Mouse (Mus musculus): ENCODE data around the gene Slit3. TPM values are rescaled to one million over a fixed set of nuclear protein-coding genes. Genes with fewer than 3 reads are reported as not detected.

Slit3 gene
- polyA plus RNA-seq, 1 experiment from 2014 or later = 54.1 TPM

DNA sequence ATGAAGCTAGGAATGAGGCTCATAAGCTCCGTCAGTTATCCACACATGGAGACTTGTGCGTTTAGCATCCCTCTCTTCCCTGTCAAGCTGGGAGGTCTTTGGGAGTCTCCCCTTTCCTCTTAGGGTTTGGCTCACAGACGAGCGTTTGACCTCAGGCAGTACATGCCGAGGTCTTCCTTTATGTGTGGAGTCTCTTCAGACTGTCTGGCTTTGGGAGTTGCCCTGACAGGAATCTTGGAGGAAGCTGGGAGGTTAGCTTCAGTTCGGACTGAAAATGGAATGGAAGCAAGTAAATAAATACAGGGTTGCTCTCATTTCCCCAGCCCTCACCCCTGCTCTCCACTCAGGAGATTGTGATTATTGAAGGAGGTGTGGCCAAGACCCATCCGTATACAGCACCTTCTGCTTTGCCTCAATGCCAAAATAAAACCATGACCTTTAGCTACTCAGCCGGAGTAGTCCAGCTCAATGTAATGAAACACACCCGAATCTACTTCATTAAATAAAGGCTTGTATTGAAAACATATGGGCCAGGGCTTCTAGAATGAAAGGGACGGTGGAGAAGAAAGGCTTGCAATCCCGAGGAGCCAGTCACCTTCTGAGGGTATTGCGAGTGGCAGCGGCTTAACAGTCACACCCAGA lies 297.0 kb downstream of the Slit3 start:
- Histone ChIP-seq H3K4me3 (no peak overlapping the region), H3K27ac (no peak overlapping the region), H3K9me3 (no peaks in the 10 kb centered on the region), H3K4me1 (replicated peaks) (peaks cover 24% of the 10 kb centered on the region), H3K27me3 (ENCODE audit: insufficient read depth, poor library complexity, severe bottlenecking) (no peaks in the 10 kb centered on the region), H3K36me3 (no peaks in the 10 kb centered on the region)
- WGBS = 65% methylated on average over 13 of the region's 13 CpGs
- no peak for DNase-seq (ENCODE audit: low spot score)

DNA sequence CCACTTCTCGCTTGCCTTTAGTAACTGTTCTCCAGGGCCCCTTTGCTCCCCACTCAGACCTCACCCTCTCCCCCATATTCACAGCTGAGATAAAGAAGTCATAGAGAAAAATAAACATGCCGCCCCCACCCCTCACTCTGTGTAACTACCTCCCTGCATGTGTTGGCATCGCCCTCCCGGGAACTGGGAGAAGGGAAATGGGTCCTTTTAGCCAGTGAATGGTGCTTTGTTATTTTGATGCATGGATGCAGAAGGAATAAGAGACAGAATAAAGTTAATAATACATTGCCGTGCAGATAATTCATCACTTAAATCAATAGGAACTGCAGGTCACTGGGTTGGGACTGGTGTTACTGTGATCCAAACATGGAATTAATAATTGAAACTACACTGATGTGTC lies 298.0 kb downstream of the Slit3 start:
- Histone ChIP-seq H3K36me3 (no peaks in the 10 kb centered on the region), H3K4me1 (replicated peaks) (peaks cover 27% of the 10 kb centered on the region)
- WGBS = 79% methylated on average over 5 of the region's 5 CpGs

DNA sequence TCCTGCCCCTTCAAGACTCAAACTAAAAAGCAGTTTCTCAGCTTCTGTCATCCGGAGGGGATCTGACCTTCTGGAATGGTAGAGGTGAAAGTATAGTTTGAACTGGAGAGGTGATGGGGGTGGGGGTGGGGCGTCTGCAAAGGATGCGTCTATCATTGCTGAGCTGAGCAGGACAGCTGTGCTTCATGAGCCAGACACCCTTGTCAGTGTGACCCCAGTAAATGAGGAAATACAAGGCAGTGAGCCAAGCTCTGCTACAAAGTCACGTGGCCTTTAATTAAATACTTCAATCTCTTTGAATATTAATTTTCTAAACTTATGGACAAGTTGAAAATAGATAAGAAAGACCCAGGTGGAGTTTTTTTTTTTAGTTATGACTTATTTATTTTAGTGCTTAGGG lies 300.7 kb downstream of the Slit3 start:
- 70% methylated on average over 4 of the region's 4 CpGs for WGBS
- no peak for DNase-seq (ENCODE audit: low spot score)
- Histone ChIP-seq H3K27ac (no peak overlapping the region), H3K4me3 (no peak overlapping the region), H3K4me1 (replicated peaks) (peaks cover 14% of the 10 kb centered on the region), H3K27me3 (ENCODE audit: insufficient read depth, poor library complexity, severe bottlenecking) (no peaks in the 10 kb centered on the region), H3K36me3 (no peaks in the 10 kb centered on the region), H3K9me3 (no peaks in the 10 kb centered on the region)

More for the DNA sequence above, 298.0 kb downstream of the Slit3 start:
- DNase-seq (ENCODE audit: low spot score) = no peak
- Histone ChIP-seq H3K27me3 (ENCODE audit: insufficient read depth, poor library complexity, severe bottlenecking) (no peaks in the 10 kb centered on the region), H3K4me3 (no peak overlapping the region), H3K27ac (0 out of 2 replicates have a peak overlapping the region, but pooled peaks have one; percentile 18), H3K9me3 (no peaks in the 10 kb centered on the region)

DNA sequence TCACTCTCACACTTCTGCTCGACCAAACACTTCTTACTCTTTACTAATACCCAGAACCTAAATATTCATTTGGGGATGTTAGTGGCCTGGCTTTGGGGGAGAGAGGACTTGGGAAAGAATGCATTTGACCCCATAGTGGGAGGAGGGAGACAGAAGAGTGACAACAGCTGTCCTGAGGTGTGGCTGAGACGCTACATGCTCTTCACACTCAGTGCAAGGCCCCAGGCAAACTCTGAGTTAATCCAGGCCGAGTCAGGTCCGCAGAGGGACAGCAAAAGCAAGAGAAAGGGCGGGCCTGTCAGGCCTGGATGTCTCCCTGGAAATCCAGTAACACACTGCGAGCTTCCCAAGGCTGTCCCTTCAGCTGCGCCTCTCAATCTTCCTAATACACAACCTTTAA lies 307.0 kb downstream of the Slit3 start:
- 69% methylated on average over 7 of the region's 7 CpGs for WGBS
- H3K4me1 ChIP-seq (replicated peaks) = peaks cover 2% of the 10 kb centered on the region
- H3K4me3 ChIP-seq = no peak overlapping the region
- no peaks in the 10 kb centered on the region for H3K9me3 ChIP-seq
- no peak overlapping the region for H3K27ac ChIP-seq
- no peak for DNase-seq (ENCODE audit: low spot score)
- no peaks in the 10 kb centered on the region for H3K36me3 ChIP-seq
- H3K27me3 ChIP-seq (ENCODE audit: insufficient read depth, poor library complexity, severe bottlenecking) = peaks cover 3% of the 10 kb centered on the region; the same call in 1 of the 2 replicates

DNA sequence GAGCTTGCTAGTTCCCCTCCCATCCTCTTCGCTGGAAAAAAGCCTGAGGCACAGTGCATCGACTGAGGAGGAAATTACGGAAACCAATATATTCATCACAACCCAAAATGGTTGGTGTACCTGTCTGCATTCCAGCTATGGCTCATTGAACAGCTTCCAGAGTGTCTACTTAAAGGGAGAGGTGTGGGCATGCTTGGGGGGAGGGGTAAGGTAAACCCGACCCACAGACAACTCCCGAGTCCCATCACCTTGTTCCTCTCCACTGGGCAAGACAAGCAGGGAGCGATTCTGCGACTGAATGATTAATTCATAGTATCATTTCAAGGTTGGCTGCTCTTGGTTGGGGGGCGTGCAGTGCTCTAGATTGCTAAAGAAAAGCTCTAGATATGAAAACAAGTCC lies 310.1 kb downstream of the Slit3 start:
- 80% methylated on average over 8 of the region's 8 CpGs for WGBS
- Histone ChIP-seq H3K27me3 (ENCODE audit: insufficient read depth, poor library complexity, severe bottlenecking) (peaks cover 3% of the 10 kb centered on the region; the same call in 1 of the 2 replicates), H3K9me3 (no peaks in the 10 kb centered on the region), H3K27ac (no peak overlapping the region), H3K36me3 (no peaks in the 10 kb centered on the region), H3K4me3 (no peak overlapping the region), H3K4me1 (replicated peaks) (no peaks in the 10 kb centered on the region)
- DNase-seq (ENCODE audit: low spot score) = no peak

DNA sequence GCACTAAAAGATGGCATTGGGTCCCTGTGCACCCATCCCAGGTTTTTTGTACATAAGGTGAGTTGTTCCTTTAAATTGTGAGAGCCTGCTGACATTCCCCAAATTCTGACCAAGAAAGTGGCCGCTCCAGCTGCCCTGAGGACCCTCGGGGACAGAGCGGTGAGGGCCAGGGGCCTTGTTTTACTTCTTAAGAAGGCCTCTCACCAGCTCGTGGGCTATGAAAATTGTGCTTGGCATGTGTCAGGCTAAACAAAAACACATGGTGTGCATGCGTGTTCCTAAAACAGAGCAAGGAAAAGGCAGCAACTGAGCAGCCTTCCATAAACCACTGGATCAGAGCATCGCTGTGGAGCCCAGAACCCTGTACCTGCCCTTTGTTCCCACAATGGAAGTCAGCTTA lies 316.5 kb downstream of the Slit3 start:
- no peak for DNase-seq (ENCODE audit: low spot score)

DNA sequence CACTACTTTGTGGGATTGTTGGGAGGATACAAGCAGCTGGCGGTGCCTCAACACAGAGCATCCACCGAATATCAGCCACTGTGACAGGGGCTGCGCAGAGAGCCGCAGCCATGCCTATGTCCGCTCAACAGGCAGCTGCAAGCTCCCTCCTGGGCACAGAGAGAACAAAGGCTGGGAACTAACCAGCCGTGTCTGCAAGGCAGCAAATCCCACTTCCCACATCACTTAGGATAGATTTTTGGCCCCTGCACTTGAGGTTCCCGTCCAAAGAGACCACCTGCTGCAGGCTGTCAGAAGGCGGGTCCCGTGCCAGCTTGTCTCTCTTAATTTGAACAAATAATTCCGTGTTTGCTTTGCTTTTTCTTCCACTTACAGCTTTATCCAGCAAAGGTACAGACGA lies 319.2 kb downstream of the Slit3 start:
- WGBS = 50% methylated on average over 11 of the region's 11 CpGs
- Histone ChIP-seq H3K27me3 (ENCODE audit: insufficient read depth, poor library complexity, severe bottlenecking) (peaks cover 8% of the 10 kb centered on the region; the same call in 1 of the 2 replicates), H3K4me3 (no peak overlapping the region), H3K4me1 (replicated peaks) (peaks cover 19% of the 10 kb centered on the region), H3K9me3 (no peaks in the 10 kb centered on the region), H3K36me3 (no peaks in the 10 kb centered on the region), H3K27ac (no peak overlapping the region)
- no peak for DNase-seq (ENCODE audit: low spot score)

More for the DNA sequence above, 316.5 kb downstream of the Slit3 start:
- H3K27ac ChIP-seq = no peak overlapping the region
- H3K27me3 ChIP-seq (ENCODE audit: insufficient read depth, poor library complexity, severe bottlenecking) = peaks cover 3% of the 10 kb centered on the region; the same call in 1 of the 2 replicates
- no peaks in the 10 kb centered on the region for H3K36me3 ChIP-seq
- 72% methylated on average over 6 of the region's 6 CpGs for WGBS
- H3K9me3 ChIP-seq = no peaks in the 10 kb centered on the region
- no peak overlapping the region for H3K4me3 ChIP-seq
- H3K4me1 ChIP-seq (replicated peaks) = peaks cover 12% of the 10 kb centered on the region

DNA sequence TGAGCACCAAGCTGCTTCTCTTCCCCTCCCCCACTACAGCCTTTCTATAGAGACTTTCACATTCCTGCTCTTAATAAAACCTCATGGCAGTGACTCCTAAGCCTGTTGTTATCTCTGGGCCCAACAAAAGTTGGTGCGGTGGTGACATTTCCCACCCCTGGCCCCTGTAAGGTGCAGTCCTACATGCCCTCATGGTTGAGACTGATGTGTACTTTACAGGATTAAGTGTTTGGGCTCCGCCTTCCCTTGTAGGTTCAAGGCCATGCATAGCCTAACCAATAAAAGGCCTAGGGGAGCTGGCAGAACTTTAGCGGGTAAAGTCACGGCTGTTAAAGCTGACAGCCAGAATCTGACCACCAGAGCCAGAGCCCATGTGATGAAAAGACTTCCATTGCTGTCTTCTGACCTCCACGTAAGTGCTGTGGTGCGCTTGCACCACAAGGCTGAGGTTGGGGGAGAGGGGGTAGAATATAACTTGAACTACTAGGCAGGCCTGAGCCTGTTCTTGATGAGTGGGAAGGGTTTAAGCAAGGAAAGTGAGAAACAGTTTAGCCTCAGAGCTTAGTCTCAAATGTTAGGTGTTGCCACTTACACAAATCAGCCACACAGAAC lies 323.6 kb downstream of the Slit3 start:
- peaks cover 8% of the 10 kb centered on the region for H3K27me3 ChIP-seq (ENCODE audit: insufficient read depth, poor library complexity, severe bottlenecking)
- H3K4me1 ChIP-seq (replicated peaks) = peaks cover 20% of the 10 kb centered on the region
- no peak overlapping the region for H3K4me3 ChIP-seq
- DNase-seq (ENCODE audit: low spot score) = no peak
- H3K9me3 ChIP-seq = no peaks in the 10 kb centered on the region
- no peak overlapping the region for H3K27ac ChIP-seq
- H3K36me3 ChIP-seq = no peaks in the 10 kb centered on the region
- WGBS = 74% methylated on average over 6 of the region's 6 CpGs

DNA sequence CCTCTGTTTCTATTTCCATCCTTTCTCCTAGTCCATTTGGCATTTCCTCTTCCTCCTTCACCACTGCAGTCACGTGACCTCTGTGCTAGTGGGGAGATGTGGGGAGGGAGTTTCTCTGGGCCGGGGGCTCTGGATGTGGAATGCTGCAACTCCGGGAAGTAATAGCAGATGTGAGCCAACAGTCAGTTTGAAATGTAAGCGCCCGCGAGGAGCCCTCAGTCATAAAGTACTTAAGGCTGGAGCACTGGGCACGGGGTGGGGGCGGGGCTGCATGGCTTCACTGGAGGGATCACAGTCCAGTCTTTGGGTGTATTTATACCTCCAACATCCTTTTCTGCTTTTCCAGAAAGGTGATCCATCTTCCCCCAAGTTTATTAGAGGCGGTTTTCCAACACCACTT lies 326.9 kb downstream of the Slit3 start:
- DNase-seq (ENCODE audit: low spot score) = no peak
- no peaks in the 10 kb centered on the region for H3K9me3 ChIP-seq
- 75% methylated on average over 9 of the region's 9 CpGs for WGBS
- H3K4me3 ChIP-seq = no peak overlapping the region
- H3K27me3 ChIP-seq (ENCODE audit: insufficient read depth, poor library complexity, severe bottlenecking) = peaks cover 24% of the 10 kb centered on the region
- no peaks in the 10 kb centered on the region for H3K36me3 ChIP-seq
- H3K4me1 ChIP-seq (replicated peaks) = peaks cover 27% of the 10 kb centered on the region
- H3K27ac ChIP-seq = no peak overlapping the region

DNA sequence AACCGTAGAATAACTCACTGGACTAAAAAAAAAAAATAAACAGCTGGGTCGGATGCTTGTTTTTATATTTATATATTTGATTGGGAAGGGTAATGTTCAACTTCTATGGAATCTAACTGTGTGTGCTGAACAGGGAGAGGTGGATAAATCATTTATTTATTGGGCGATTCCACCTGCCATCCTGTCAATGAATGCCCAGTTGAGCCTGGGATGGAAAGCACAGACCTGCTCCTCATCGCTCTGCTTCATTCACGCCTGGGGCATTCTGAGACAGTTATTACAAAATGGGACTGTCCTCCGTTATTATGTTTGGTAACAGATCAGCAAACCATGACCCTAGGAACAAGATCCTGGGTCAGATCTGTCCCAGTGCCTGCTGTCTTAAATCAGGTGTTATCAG lies 328.2 kb downstream of the Slit3 start:
- H3K27ac ChIP-seq = no peak overlapping the region
- WGBS = 87% methylated on average over 6 of the region's 6 CpGs
- H3K27me3 ChIP-seq (ENCODE audit: insufficient read depth, poor library complexity, severe bottlenecking) = peaks cover 34% of the 10 kb centered on the region
- peaks cover 40% of the 10 kb centered on the region for H3K4me1 ChIP-seq (replicated peaks)
- no peaks in the 10 kb centered on the region for H3K36me3 ChIP-seq
- no peak overlapping the region for H3K4me3 ChIP-seq
- no peaks in the 10 kb centered on the region for H3K9me3 ChIP-seq
- no peak for DNase-seq (ENCODE audit: low spot score)

DNA sequence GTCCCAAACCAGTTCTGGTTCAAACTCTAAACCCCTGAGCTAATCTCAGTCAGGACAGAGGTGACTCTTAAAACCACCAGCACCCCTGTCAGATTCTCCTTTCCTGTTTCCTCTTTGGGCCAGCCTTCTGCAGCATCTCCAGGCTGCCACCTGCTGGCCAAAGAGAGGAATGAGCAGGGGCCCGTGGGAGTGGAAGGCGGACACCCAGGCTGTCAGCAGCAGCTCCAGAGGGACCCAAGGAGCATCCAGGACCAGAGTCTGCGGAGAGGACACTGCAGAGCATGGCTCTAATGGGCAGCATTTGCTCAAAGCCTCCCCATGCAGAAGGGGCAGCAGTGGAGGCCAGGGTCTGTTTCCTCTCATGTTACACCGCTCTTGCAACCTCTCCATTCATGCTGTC lies 330.6 kb downstream of the Slit3 start:
- Histone ChIP-seq H3K4me3 (no peak overlapping the region), H3K9me3 (no peaks in the 10 kb centered on the region), H3K4me1 (replicated peaks) (peaks cover 52% of the 10 kb centered on the region), H3K27ac (peak overlapping the region; percentile 60), H3K36me3 (no peaks in the 10 kb centered on the region), H3K27me3 (ENCODE audit: insufficient read depth, poor library complexity, severe bottlenecking) (peaks cover 44% of the 10 kb centered on the region)
- DNase-seq (ENCODE audit: low spot score) = peak; percentile 77
- WGBS = 32% methylated on average over 4 of the region's 4 CpGs

DNA sequence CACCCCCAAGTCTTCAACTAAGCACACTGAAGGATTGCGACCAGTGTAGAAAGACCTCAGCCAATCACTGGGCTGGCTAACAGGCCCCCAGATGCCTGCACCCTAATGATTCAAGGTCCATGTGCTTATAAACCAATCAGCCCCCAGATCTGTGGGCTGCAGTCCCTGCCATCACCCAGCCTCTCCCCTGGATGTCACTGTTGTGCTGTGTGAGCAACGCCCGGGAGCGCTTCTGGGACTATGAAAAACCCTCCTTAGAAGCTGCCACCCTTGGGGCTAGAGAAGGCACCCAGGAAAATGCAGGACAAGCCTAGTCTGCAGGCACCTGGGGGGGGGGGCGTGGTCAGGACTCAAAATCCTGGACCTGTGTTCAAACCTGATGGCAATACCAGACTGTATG lies 331.4 kb downstream of the Slit3 start:
- peaks cover 52% of the 10 kb centered on the region for H3K27me3 ChIP-seq (ENCODE audit: insufficient read depth, poor library complexity, severe bottlenecking)
- H3K27ac ChIP-seq = peak overlapping the region; percentile 76
- WGBS = 26% methylated on average over 5 of the region's 5 CpGs
- no peaks in the 10 kb centered on the region for H3K36me3 ChIP-seq
- DNase-seq (ENCODE audit: low spot score) = peak; percentile 74
- H3K4me3 ChIP-seq = no peak overlapping the region
- peaks cover 52% of the 10 kb centered on the region for H3K4me1 ChIP-seq (replicated peaks)
- H3K9me3 ChIP-seq = no peaks in the 10 kb centered on the region

DNA sequence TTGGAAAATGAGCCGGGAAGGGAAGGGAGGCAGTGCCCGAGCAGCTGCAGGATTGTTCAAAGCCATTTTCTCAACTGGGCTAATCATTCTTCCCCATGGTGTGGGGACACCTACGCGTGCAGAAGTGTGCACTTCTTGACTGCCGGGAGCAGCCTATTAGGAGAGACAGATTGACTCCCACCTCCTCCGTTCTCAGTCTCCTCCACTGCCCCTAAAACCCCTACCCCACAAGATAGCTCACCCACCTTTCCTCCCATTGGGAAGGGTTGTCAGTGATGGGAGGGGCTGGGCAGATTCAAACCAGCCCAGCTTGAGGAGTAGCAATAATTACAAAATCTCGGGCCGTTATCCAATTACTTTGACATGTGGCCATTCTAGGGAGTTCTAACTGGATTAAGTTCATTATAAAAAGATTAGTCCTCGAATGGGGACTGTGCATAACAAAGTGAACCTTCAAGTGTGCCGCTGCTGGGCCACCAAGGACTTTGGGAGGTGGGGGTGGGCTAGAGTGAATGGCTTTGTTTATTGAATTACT lies 333.2 kb downstream of the Slit3 start:
- Histone ChIP-seq H3K36me3 (no peaks in the 10 kb centered on the region), H3K27me3 (ENCODE audit: insufficient read depth, poor library complexity, severe bottlenecking) (peaks cover 67% of the 10 kb centered on the region), H3K4me3 (no peak overlapping the region), H3K4me1 (replicated peaks) (peaks cover 62% of the 10 kb centered on the region), H3K9me3 (no peaks in the 10 kb centered on the region), H3K27ac (peak overlapping the region; percentile 76)
- 24% methylated on average over 10 of the region's 10 CpGs for WGBS
- DNase-seq (ENCODE audit: low spot score) = peak; percentile 40

Measured in hindbrain, embryonic 10.5 days (tissue).